Mouse (Mus musculus): ENCODE measurements around the gene Myh8.

DNA sequence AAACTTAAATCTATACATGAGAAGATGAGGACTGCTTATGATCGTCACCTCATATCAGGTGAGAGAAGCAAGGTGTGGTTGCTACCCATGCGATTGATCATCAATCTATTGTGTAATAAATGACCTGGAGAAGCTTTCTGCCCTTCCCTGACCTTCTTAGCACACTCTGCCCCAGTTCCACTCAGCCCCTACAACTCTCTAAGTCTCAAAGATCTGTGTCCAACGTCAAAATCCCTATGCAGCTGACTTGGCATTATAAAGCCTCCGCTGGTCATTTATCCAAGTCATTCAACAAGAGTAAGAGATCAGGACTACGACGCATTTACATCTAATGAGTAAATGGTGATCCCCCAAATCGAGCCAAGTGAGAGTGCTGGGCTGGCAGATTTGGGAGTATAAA lies 44.4 kb downstream of the Myh8 start, which contains the start of gene Myh13:
- TF ChIP-seq POLR2A (IDR thresholded peaks at IDR 0.05; ENCODE audit: extremely low read depth, insufficient read depth, low read length) (no peak), CTCF (IDR thresholded peaks at IDR 0.05; ENCODE audit: extremely low read depth, insufficient read depth, low read length) (no peak)

All from cortical plate, adult 2 months (tissue).